Mouse (Mus musculus) lung, postnatal 0 days (tissue): ENCODE results near the gene Fhit.

ENCODE experiments used
- CTCF ChIP-seq: IDR thresholded peaks from 2 replicates; pipeline ENCODE4 v1.5.1; 2016; ENCODE audit warnings: antibody characterized with exemption, mild to moderate bottlenecking
- EP300 ChIP-seq: IDR thresholded peaks from 2 replicates; pipeline ENCODE4 v1.6.1; 2016; ENCODE audit warnings: antibody characterized with exemption, mild to moderate bottlenecking, control low read depth

- no peak for TF ChIP-seq CTCF
- TF ChIP-seq EP300 = no peak
Measured at GRCm38 (mm10) chr14:9811847-9812321, 1350.0 kb downstream of the Fhit start.
